Mouse (Mus musculus) testis, adult 2 months (tissue): ENCODE data around the gene Lctl.
"Not testable (repeated sequence)": the region's sequence is repeated elsewhere in the genome, so short reads cannot be mapped to it uniquely, and the experiment has no call there.

Experiments used
- CTCF ChIP-seq: fragments of 200-500 bp; IDR thresholded peaks from 2 replicates; pipeline ENCODE4 v1.5.1; 2012; ENCODE audit warnings: low read depth, mild to moderate bottlenecking, inconsistent platforms, low read length, moderate library complexity; ENCODE audit not compliant: control insufficient read depth, insufficient read depth, insufficient replicate concordance
- POLR2A ChIP-seq: fragments of 200-500 bp; IDR thresholded peaks from 2 replicates; pipeline ENCODE4 v1.6.1; 2012; ENCODE audit warnings: low read depth, mild to moderate bottlenecking, inconsistent platforms, low read length, moderate library complexity; ENCODE audit not compliant: control insufficient read depth

DNA sequence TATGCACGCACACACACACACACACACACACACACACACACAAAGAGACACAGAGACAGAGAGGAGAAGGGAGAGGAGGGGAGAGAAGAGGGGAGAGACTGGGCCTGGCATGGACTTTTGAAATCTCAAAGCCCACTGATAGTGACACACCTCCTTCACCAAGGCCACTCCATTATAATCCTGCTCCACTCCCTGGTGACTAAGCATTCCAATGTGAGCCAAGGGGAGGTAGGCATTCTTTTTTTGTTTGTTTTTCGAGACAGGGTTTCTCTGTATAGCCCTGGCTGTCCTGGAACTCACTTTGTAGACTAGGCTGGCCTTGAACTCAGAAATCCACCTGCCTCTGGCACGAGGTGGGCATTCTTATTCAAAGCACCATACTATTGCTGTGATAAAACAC, 7.9 kb downstream of the Lctl start:
- not testable (repeated sequence) for TF ChIP-seq CTCF, POLR2A
